Comparison of ENCODE assay signal across 10 mouse cellular contexts in genomic region chr2:69883990-69884391, GRCm38 (mm10). TPM values are rescaled to one million over a fixed set of nuclear protein-coding genes. Genes with fewer than 3 reads are reported as not detected.
DNase-seq lines count a peak whose midpoint lies in the region; ATAC-seq lines count a peak whose summit lies in the region.
"Had no signal": no experiment of that assay in that cellular context is flagged by ENCODE, and none has a peak within 500 bp of the region (broad histone marks: within the 10 kb centered on the region; RNA-seq: fewer than 3 reads in every experiment).

No protein-coding gene starts in this region.

- intact Hi-C loops in heart, postnatal 36 days (cut with DNase I), result loop anchor here (2.0 to 5.0 kb wide), 2 partner anchors 23 to 82 kb away; partner anchors contain the start of gene Ssb

- H3K9ac ChIP-seq in neural tube, embryonic 13.5 days, result no peak overlapping the region

- peaks cover 15% of the 10 kb centered on the region for H3K4me1 ChIP-seq in megakaryocyte, embryonic 14.5 days
- H3K4me1 ChIP-seq in neural tube, embryonic 13.5 days (replicated peaks), result peaks cover 18% of the 10 kb centered on the region

- H3K4me2 ChIP-seq in neural tube, embryonic 13.5 days, result 0 out of 2 replicates have a peak overlapping the region, but pooled peaks have one; percentile 78

- peaks cover 23% of the 10 kb centered on the region for H3K36me3 ChIP-seq in megakaryocyte, embryonic 14.5 days (replicated peaks; ENCODE audit: low read length)
- H3K36me3 ChIP-seq in neural tube, embryonic 13.5 days, result no peaks in the 10 kb centered on the region

- DNase-seq in heart, adult 11 months, result peak; percentile 56
- DNase-seq in heart, postnatal 36 days, result no peak
- peak; percentile 20 for DNase-seq in c-Kit-positive CD71-positive TER-119-negative erythroid progenitor cells, embryonic 14.5 days (ENCODE audit: low read depth)
- no peak for DNase-seq in lung, postnatal 10 days
- DNase-seq: kidney, postnatal 10 days; right cerebral cortex, adult 18-20 months had no signal

- no peak overlapping the region for H3K27ac ChIP-seq in neural tube, embryonic 13.5 days (replicated peaks)

- 74% methylated on average over 2 of the region's 2 CpGs for WGBS in neural tube, embryonic 13.5 days

- no peaks in the 10 kb centered on the region for H3K27me3 ChIP-seq in megakaryocyte, embryonic 14.5 days (replicated peaks)
- H3K27me3 ChIP-seq in neural tube, embryonic 13.5 days, result no peaks in the 10 kb centered on the region

- no peaks in the 10 kb centered on the region for H3K9me3 ChIP-seq in megakaryocyte, embryonic 14.5 days
- no peaks in the 10 kb centered on the region for H3K9me3 ChIP-seq in neural tube, embryonic 13.5 days

- H3K4me3 ChIP-seq in megakaryocyte, embryonic 14.5 days (replicated peaks), result peak overlapping the region; percentile 98
- H3K4me3 ChIP-seq in neural tube, embryonic 13.5 days, result no peak overlapping the region

- ATAC-seq in megakaryocyte, adult 5-6 weeks (ENCODE audit: poor library complexity, severe bottlenecking), result no peak
- no peak for ATAC-seq in neural tube, embryonic 13.5 days (ENCODE audit: low read depth)
- no peak for ATAC-seq in frontal cortex, adult (ENCODE audit: low TSS enrichment)

RNA-seq across cellular contexts. Expression of gene Mettl5, which starts 1.4 kb away (rescaled TPM):
- total RNA-seq in heart, postnatal 36 days (2021), result 10 to 100 TPM; 20.8 to 25.3 TPM
- polyA plus RNA-seq in megakaryocyte, embryonic 14.5 days (2012; ENCODE audit: insufficient read depth, low replicate concordance), result 62.5 and 68.5 TPM in 2 replicates
- total RNA-seq in megakaryocyte, adult 5-6 weeks (2015), result 20.9 and 24.8 TPM in 2 replicates
- 20.0 and 22.4 TPM in 2 replicates for total RNA-seq in megakaryocyte, adult 5-6 weeks (2017)
- polyA plus RNA-seq in neural tube, embryonic 13.5 days (2015; fragmentation: Nextera tagmentation; extraction: Ambion mirVana), result 26.9 and 31.0 TPM in 2 replicates

RNA-seq across cellular contexts. Expression of gene Ubr3, which starts 13.1 kb away (rescaled TPM):
- total RNA-seq in heart, postnatal 36 days (2021), result 100 to 1,000 TPM; 125 to 133 TPM
- polyA plus RNA-seq in megakaryocyte, embryonic 14.5 days (2012; ENCODE audit: insufficient read depth, low replicate concordance), result 2.5 and 3.8 TPM in 2 replicates
- 48.8 and 55.3 TPM in 2 replicates for total RNA-seq in megakaryocyte, adult 5-6 weeks (2015)
- total RNA-seq in megakaryocyte, adult 5-6 weeks (2017), result 40.8 and 72.2 TPM in 2 replicates
- polyA plus RNA-seq in neural tube, embryonic 13.5 days (2015; fragmentation: Nextera tagmentation; extraction: Ambion mirVana), result 15.8 and 18.0 TPM in 2 replicates

RNA-seq across cellular contexts. Expression of gene Ssb, which starts 22.6 kb away (rescaled TPM):
- 10 to 100 TPM; 61.7 to 68.2 TPM for total RNA-seq in heart, postnatal 36 days (2021)
- 26.3 TPM in 1 of 2 replicates, not detected in the other for polyA plus RNA-seq in megakaryocyte, embryonic 14.5 days (2012; ENCODE audit: insufficient read depth, low replicate concordance)
- total RNA-seq in megakaryocyte, adult 5-6 weeks (2015), result 197 and 221 TPM in 2 replicates
- 298 and 306 TPM in 2 replicates for total RNA-seq in megakaryocyte, adult 5-6 weeks (2017)
- 341 and 352 TPM in 2 replicates for polyA plus RNA-seq in neural tube, embryonic 13.5 days (2015; fragmentation: Nextera tagmentation; extraction: Ambion mirVana)

Comparison
In these comparisons a context has a peak if more than half of its experiments do, and no peak if none do; other contexts are left out.
1. DNase-seq: peak in heart, adult 11 months (single experiment) and c-Kit-positive CD71-positive TER-119-negative erythroid progenitor cells, embryonic 14.5 days (single experiment); none in heart, postnatal 36 days (0 of 2) and lung, postnatal 10 days (single experiment).